Mouse (Mus musculus) gonadal fat pad, adult 2 months (tissue): ENCODE results near the gene Naaladl2. TPM values are rescaled to one million over a fixed set of nuclear protein-coding genes. Genes with fewer than 3 reads are reported as not detected.
"Not testable (repeated sequence)": the region's sequence is repeated elsewhere in the genome, so short reads cannot be mapped to it uniquely, and the experiment has no call there.

Experiments
- DNase-seq: peaks from one replicate; pipeline ENCODE4 v3.0.0-alpha.2; 2012; ENCODE audit warnings: low read depth
- polyA plus RNA-seq: library from polyadenylated mRNA; depleted of rRNA; stranded (reverse); fragments of >200 nt; gene quantifications from 2 replicates; pipeline ENCODE4 v1.2.3, GENCODE M21; 2012

Gene Naaladl2
- polyA plus RNA-seq, 1 experiment = 0.82 TPM

DNA sequence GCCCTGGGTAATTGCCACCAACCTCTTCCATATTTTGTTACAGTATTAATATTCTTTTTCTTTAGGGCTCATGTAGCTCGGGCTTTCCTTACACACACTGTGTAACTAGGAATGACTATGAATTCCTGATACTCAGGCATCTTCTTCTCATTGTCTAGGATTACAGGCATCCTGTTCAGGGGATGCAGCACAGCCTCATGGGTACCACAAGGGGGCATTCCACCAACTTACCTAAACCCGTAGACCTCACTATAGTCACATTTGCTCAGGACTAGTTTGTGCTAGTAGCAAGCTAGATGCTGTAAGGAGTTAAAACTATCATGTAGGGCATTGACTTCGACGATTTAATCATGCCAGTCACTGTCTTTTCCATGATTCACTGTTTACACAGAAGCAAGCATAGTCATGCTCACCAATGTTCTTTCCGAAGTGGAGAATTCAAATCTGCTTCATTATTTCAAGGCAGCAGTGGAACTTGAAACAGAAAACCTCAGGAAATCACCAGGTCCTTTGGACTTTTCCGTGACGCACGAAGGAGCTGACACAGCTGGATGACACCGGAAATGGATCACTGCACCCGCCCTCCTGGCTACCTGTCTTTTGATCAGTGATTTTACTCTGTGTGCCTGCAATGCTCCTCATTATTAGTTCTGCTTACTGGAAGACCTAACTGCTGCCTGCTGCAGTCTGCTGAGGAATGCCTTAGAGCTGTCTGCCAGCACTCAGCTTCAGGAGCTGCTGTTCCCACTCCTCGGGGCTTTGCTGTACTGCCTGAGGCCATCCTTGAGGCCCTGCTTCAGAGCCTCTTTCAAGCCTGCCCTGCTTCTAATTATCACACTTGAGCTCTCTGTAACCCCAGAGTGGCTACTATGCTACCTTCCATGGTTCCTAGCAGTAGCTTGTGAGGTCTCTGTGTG, 822.3 kb downstream of the Naaladl2 start:
- DNase-seq = no peak

DNA sequence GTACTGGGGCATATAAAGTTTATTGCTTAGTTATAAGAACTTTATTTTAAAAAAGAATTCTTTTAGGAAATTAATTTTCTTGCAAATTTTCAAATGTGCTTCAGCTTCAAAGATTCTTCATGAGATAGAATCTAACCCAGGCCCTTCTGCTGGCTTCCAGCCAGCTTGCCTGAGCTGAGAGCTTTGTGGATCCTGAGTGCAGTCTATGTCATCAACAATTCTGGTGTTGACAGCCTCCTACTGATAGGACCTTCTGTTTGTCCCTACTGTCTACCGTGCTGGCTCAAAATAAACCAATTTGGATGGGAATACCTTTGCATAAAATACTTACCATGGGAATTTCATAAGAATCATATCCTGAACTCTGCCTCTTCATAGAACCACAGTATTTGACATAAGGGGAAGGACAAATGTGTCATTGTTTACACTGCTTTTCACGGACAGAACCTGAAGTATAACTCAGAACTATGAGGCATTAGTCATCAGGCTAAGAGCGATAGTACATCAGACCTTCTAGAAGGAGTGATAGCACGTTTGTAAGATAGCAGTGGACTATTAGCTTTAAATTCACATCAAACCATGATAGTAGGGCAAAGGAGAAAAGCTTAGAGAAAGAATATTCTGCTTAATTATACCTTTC, 829.3 kb downstream of the Naaladl2 start:
- no peak for DNase-seq

DNA sequence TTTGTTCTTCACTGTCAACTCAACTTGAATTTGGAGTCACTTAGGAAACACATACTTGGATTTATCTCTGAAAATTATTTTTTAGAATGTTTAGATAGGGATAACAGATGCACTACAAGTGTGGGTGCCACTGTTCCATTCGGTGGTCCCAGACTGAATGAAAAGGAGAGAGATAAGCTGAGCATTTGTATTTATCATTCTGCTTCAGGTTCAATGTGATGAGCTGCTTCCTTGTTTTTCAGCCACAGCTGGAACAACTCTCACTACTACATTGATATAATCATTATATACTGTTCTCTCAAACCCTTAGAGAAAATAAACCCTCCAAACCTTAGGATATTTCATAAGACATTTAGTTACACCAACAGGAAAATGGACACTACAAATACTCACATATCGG, 918.6 kb downstream of the Naaladl2 start:
- DNase-seq = no peak

DNA sequence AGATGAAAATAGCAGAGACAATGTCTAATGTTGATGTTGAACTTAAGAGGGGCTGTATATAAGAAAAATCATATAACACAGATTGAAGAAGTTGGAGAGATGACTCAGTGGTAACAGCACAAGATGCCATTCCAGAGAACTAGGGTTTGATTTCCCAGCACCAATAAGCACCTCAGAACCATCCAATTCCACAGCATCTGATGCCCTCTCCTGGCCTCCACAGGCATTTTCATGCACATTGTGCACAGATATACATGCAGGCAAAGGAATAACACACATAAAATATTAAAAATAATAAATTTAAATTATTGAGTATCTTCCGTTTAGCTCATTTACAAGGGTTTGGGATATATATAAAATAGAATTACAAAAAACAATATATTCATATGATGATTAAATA, 926.6 kb downstream of the Naaladl2 start:
- no peak for DNase-seq

DNA sequence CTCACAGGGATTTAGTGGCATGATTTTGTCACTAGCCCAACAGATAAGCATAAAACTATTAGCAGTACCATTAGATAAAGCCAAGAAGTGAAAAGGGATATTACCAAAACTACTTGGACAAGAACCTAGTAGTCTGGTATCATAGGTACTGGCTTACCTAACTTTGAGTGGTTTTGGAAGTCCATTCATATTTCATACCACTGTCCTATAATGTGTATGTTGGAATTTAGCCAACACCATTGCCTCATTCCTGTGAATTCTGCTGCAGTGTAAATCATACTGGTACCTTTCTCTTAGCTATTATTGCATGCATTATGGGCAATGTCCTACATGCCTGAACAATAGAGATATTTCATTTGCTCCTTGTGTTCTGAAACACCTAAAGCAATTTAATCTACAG, 977.5 kb downstream of the Naaladl2 start:
- DNase-seq = peak; percentile 93

DNA sequence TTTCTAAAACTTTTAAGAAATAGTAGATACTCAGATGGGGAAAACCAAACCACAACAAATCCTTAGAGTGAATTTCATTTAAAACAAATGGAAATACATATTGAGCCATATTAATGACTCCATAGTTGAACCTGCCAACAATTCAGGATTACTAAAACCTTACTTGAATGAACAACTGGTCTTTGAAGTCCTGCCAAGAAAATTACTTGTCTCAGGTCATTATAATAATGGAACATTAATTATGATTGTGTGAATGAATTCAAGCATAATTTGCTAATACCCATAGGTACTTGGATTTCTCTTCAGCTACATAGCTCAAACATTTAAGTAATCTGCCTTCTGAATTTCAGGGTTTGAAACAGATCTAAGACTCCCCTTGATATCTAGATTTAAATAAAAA, 980.1 kb downstream of the Naaladl2 start:
- peak; percentile 71 for DNase-seq

DNA sequence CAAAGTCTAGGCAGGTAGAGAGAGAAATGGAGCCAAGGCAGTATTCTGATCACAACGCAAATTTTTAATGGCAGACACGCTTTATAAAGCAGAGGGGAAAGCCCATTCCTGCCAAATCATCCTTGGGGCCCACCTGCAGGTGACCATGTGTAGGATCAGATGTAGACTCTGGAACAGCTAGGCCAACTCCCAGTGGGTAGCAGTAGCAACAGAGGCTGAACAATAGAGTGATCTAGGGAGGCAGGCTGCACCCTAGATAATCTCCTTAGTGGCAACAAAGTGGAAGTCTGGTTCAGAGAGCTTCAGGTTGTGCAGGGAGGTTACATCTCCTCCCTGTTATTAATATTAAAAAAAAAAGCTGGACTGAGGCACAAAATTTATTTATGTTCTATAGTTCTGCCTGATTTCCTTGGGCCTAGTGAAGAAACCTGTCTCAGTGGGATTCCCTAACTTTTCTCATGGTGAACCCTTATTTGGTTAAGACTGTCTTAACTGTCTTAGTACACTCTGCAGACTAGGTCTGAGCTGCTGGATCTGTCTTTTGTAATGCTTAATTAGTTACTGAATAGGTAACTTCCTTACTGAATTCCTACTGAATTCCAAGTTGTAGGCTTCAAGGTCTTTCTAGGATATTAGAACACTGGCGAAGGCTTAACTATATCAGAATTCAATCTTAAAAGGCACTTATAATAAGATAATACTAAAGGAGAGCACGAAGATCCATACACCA, 992.8 kb downstream of the Naaladl2 start:
- DNase-seq = not testable (repeated sequence)

DNA sequence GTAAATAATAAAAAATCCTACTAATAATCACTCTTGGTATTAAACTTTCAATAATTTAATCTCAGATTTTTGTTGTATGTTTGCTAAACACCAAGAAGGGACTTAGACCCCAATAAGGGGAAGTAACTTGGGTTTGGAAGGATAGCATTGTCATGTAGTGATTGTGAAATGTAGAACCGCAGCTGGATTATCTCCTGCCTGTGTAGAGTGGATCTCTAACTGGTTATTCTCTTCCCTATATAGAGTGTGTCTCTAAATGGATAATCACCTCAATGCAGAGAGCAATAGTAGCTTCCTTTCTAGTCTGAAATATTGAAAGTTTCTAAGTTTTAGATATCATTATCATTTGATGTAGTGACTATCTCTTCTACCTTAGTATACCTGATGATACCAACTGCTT, 1001.3 kb downstream of the Naaladl2 start:
- DNase-seq = no peak

DNA sequence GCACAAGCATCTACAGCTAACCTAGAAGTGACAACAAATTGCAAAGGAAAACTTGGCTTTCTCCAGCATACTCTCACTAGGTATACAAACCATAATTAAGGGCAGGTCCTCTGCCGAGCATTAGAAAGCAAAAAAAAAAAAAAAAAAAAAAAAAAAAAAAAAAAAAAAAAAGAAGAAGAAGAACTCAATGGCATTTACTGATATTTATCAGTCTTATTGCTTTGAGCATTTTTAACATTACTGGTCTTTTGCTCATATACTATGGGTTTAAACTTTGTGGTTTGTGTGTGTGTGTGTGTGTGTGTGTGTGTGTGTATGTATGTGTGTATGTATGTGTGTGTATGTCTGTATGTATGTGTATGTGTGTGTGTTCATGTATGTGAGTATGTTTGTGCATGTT, 1006.1 kb downstream of the Naaladl2 start:
- no peak for DNase-seq

DNA sequence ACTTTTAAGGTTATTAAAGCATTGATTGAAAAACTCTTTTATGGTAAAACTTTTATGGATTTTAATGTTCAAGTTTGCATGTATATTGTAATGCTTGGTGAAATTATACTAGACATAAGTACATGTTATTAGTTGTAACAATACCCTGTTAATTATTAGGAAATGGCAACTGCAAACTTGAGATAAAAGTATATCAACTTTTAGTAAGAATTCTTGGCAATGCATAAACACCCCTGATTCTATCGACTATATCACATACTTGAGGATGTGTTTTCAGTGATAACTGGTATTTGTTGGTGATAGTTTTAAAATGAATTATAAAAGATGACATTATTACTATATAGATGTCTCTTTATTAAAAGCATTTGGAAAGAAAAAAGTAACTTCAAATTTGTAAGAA, 1017.9 kb downstream of the Naaladl2 start:
- DNase-seq = no peak

DNA sequence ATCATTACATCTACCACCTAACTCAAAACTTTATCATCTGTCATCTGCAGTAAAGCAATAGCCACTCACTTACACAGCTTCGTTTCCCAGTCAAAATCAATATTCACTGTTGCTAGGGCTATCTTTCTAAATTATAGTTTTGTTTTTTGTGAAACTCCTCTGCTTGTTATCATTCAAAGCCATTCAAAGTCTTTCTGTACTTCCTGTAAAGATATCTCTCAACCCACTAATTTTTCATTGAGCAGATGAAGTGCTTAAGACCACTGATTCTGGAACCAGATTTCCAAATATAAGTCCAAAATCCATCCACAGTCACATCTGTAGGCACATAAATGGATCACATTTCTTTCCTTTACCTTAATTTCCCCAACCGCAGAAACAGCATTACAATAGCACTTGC, 1020.0 kb downstream of the Naaladl2 start:
- no peak for DNase-seq

DNA sequence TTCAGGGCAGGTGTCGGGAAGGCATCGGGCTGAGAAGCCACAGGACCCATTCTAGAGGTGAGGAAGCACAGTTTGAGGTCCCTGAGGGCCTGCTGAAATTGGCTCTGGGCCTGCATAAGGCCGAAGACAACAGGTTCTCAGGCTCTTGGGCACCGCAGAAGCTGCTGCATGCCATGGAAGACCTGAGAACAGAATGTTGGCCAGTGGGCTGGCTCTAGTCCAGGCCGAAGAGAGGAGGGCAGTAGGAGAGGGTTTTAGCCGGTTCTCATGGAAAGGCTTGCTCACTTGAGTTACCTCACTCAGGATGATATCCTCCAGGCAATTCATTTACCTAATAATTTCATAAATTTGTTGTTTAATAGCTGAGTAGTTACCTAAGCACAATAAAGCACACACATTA, 1025.9 kb downstream of the Naaladl2 start:
- no peak for DNase-seq

DNA sequence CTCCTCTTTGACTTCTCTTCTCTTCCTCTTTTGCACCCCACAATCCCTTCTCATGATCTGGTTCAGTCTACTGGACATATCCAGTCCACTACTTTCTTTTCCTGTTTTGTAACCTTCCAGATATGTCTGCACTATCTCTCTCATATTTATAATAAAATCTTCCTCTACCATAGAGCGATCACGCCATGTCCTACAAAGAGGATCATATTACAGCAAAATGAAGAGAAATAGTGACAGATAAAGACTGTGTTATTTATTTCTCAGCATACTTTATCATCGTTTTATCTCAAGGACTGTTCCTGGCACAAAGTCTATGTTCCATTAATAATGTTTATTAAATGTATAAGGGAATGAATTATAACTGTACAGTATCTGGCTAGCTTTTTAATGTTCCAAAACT, 1029.2 kb downstream of the Naaladl2 start:
- no peak for DNase-seq

DNA sequence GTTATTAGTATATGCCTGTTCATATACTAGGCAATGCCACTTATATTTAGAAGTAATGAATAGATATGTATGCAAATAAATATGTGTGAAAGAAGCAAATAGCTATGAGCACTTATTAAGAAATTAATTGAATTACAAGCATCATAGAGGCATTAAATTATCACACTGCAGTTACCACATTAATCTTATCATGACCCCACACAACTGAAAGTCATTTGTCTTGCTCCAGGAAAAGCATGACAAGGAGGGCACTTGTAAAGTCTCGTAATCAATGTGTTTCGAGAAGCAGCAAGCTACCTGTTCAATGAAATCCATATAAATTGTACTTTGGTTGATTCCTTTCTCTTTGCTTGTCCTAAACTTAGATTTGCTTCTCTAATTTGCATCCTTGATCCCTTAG, 1030.7 kb downstream of the Naaladl2 start:
- no peak for DNase-seq

DNA sequence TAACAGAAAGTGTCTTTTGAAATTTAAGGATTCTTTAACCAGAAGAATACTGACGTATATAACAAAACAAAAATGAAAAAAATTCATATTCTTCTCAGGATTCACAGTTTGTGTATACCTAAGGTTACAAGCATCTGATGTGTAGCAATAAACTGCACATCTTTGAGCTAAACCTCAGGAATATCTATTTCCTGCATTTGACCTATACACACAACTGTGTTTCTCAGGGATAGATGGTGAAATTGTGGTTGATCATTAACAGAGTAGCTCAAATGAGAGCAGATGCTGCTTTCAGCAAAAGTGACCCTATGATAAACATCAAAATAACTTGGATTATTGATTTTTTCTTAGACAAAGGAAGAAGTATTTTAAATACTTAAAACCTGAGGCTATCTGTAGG, 1037.7 kb downstream of the Naaladl2 start:
- no peak for DNase-seq

DNA sequence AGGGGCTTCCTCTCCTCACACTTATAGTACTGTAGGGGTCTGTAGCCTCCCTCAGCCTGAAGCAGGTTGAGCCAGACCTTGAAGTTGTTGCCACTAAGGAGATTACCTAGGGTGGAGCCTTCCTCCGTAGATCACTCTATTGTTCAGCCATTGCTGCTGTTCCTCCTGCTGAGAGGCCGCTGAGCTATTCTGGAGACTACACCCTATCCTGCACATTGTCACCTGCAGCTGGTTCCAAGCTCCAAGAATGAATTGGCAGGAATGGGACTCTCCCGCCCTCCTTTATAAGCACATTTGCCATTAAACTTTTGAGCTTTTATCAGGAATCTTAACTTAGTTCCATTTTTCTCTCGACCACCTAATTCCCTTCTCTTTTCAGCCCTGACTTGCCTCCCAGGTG, 1064.3 kb downstream of the Naaladl2 start:
- DNase-seq = no peak

DNA sequence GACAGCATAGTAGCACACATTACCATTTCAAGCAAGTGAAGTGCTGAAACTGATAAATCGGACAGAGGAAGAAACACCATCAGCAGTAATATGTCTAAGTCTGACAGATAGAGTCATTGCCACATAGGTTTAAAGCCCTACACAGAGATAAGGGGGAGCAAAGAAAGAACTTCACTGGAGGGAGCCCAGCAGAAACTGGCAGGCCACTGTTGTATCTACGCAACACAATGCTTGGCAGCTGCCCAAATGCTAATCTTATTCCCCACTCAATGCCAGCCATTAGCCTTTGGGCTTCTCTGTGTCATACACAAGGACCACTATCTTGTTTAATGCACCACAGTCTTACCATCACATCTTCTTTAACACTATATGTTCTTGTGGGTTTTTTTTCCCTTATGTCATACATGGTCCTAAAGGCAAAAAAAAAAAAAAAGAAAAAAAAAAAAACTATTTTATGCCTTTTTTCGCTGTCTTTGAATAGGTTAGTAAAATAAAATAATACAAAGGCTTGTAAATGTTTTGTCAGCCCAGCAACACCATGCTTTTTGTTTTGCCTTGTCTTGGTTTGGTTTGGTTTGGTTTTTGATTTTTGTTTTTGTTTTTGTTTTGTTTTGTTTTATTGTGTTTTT, 1072.8 kb downstream of the Naaladl2 start:
- DNase-seq = peak; percentile 12

DNA sequence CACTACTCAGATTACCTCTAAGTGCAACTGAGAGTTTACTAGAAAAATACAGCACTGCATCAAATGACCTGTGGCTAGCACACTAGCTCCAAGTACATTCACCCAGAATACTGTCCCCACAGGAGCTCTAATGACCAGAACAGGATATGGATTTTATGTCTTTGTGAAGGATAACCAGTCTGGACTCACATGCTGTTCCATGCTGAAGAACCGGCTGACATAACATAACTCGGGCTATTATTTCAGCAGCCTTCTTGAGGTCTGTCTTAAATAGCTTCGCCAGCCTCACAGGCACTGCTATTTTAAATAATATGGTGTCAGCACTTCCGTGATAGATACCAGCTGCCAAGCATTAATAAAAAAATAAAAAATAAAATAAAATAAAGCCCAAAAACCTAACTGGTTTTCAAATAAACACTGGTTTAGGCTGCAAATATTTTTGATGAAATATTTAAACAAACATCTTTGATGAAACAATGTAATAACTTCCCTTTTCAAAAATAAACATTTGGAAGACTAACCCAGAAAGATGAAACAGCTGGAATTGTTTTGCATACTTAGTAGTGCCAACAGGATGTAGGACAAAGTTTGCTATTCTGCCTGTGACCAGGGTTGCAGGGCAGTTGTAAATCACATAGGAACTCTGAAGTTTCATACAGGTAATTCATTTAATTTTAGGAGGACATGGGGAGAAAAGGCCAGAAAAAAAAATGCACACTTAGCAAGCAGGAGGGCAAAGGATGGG, 1073.5 kb downstream of the Naaladl2 start:
- DNase-seq = no peak

DNA sequence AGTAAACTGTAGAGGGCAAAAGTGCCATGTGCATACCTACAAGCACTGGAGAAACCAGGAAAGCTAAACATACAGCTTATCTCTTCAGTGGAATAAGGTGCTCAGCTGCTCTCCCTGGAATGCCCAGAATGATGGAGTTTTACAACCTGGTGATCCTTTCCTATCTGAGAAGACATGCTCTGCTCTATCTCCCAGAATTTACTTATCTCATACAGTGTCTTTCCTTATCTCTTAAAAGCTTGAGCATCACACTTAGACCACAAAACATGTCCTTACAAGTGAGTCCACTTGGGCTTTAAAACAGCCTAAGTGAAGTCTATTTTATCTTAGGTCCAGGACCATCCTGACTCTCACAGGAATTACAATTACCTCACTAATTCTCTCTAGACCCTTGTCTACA, 1095.8 kb downstream of the Naaladl2 start:
- DNase-seq = no peak

DNA sequence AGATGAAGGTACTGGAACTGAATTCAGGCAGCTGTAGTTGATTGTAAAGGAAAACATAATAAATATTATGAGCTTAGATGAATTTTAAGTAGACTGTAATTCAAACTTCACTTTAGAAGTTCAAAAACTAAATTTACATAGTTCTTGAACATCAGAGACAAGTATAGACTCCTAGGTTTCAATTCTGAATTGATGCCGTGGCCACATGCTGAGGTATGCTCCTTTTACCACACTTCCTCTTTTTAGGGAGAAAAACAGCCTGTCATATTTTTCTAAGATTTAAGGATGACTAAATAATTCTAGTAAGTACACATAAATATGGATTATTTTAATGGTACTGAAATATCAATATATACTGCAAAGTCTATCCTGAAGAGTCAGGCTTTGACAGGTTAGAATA, 1142.3 kb downstream of the Naaladl2 start:
- no peak for DNase-seq

DNA sequence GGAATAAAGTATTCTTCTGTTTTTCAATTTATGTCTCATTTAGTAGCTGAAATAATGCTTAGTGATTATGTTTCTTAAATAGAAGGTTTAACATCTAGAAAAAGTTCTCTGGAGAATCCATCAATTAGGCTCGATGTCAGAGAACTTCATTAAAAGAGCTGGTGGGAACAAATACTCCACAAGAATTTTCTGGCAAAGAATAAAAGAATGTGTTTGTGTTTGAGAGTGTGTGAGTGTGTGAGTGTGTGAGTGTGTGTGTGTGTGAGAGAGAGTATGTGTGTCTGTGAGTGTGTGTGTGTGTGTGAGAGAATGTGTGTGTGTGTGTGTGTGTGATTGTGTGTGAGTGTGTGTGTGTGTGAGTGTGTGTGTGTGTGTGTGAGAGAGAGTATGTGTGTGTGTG, 1170.3 kb downstream of the Naaladl2 start:
- no peak for DNase-seq
